Mouse (Mus musculus) forebrain, embryonic 10.5 days (tissue): ENCODE measurements around the gene Kl. TPM values are rescaled to one million over a fixed set of nuclear protein-coding genes. Genes with fewer than 3 reads are reported as not detected.

Experiments
- DNase-seq: peaks from one replicate; pipeline ENCODE4 v3.0.0-alpha.2; 2017; ENCODE audit warnings: low spot score; ENCODE audit errors: extremely low spot score
- H3K27ac ChIP-seq: fragments of 300-500 bp; sonication (generic); 2 replicates; pipeline ENCODE4 v1.5.1; 2016; ENCODE audit warnings: mild to moderate bottlenecking
- H3K27me3 ChIP-seq: fragments of 300-500 bp; sonication (generic); 2 replicates; pipeline ENCODE4 v1.6.1; 2016; ENCODE audit warnings: mild to moderate bottlenecking; ENCODE audit not compliant: poor library complexity, severe bottlenecking
- H3K36me3 ChIP-seq: fragments of 300-500 bp; sonication (generic); replicated peaks from 2 replicates; pipeline ENCODE4 v1.6.1; 2016; ENCODE audit warnings: mild to moderate bottlenecking, moderate library complexity
- H3K4me1 ChIP-seq: fragments of 300-500 bp; sonication (generic); 2 replicates; pipeline ENCODE4 v1.6.1; 2016
- H3K4me3 ChIP-seq: fragments of 300-500 bp; sonication (generic); 2 replicates; pipeline ENCODE4 v1.5.1; 2016; ENCODE audit warnings: mild to moderate bottlenecking, moderate library complexity
- H3K9me3 ChIP-seq: fragments of 300-500 bp; sonication (generic); 2 replicates; pipeline ENCODE4 v1.6.1; 2016; ENCODE audit warnings: mild to moderate bottlenecking, moderate library complexity
- WGBS: fragments of 180-500 bp; shearing (Covaris S2); methylation state at CpG from one replicate; pipeline ENCODE4 v1.1.7; 2016; 5-methylcytosine and 5-hydroxymethylcytosine counted together
- polyA plus RNA-seq: library from polyadenylated mRNA; unstranded; fragments of >200 nt; fragmentation: Nextera tagmentation; extraction: Ambion mirVana; gene quantifications from 2 replicates; pipeline ENCODE4 v1.2.1, GENCODE M21; 2016

Kl gene
- polyA plus RNA-seq = 0.05 TPM in 1 of 2 replicates, not detected in the other

DNA sequence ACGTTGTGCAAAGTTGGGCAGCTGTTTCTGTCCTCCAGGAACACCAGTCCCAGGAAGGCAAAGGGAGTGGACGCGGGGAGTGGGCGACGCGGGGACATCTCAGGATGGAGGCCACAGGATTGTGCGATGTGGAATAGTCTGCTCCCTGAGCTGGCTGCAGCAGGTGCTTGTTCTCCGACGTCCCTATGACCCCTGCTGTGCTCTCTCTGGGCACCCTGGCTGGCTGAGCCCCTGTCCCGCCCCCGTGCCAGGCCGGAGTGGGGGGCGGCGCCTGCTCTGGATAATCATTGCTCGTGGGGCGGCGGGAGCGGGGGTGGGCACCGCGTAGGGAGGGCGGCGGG, at the start of gene Kl:
Gene Kl, plus strand, starts transcription at position 280 of the 341 bp plus-strand sequence.
- no peak for DNase-seq
- Histone ChIP-seq H3K27me3 (peaks cover 46% of the 10 kb centered on the region), H3K36me3 (no peaks in the 10 kb centered on the region), H3K4me1 (peaks cover 16% of the 10 kb centered on the region), H3K4me3 (peak within 1 kb of the TSS; percentile 58), H3K27ac (peak within 1 kb of the TSS; percentile 64), H3K9me3 (no peaks in the 10 kb centered on the region)
- WGBS = under 1% methylated on average over 21 of the region's 22 CpGs

DNA sequence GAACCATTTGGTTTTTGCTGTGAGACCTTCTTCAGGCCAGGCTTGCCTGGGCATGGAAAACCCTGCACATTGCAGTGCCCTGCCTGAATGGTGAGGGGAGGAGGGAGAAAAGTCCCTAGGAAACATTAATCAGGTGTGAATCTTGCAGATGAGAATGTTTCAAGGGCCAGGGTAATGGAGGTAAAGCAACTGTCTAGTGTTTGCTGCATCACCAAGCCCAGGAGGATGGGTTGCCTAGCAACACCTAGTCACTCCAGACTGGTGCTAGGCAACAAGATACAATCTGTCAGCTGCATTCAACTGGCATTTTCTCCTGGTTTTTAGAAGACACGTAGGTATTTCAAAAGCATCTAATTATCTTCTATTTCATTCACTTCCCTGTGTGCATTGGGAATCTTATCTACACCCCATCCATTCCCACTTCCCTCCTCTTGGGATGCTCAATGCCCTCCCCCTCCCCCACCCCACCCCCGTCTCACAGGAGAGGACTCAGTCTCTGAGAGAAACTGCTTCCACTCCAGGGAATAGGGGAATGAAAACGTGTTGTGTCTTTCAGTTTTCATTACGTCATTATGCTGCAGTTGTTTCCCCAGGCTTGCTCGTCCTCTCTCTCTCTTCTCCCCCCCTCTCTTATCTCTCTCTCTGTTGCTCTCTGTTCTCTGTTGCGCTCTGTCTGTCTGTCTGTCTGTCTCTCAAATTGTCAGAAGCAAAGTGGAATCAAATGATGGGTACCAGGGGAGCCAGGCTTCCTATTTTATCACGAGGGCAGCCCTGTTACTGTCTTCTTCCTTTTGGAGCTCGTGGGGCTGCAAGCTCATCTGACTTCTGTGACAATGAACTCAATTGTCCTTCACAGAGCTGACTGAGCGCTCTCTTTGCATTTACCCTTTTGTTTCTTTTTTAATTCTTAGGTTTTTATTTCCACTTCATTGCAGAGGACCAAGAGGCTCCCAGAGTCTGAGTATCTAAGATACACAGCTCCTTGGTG, 46.1 kb upstream of the Kl start:
- Histone ChIP-seq H3K4me1 (peaks cover 21% of the 10 kb centered on the region), H3K27ac (peak overlapping the region; percentile 72; the same call in 1 of the 2 replicates), H3K27me3 (no peaks in the 10 kb centered on the region), H3K36me3 (no peaks in the 10 kb centered on the region), H3K4me3 (no peak overlapping the region), H3K9me3 (peaks cover 4% of the 10 kb centered on the region; the same call in 1 of the 2 replicates)
- peak; percentile 17 for DNase-seq
- 31% methylated on average over 9 of the region's 9 CpGs for WGBS

- Histone ChIP-seq H3K27me3 (no peaks in the 10 kb centered on the region), H3K27ac (0 out of 2 replicates have a peak overlapping the region, but pooled peaks have one; percentile 30), H3K4me3 (no peak overlapping the region), H3K9me3 (peaks cover 4% of the 10 kb centered on the region; the same call in 1 of the 2 replicates), H3K36me3 (no peaks in the 10 kb centered on the region), H3K4me1 (peaks cover 12% of the 10 kb centered on the region)
- no peak for DNase-seq
- 39% methylated on average over 2 of the region's 2 CpGs for WGBS
Observed at GRCm38 (mm10) chr5:150912156-150912555, 40.3 kb upstream of the Kl start.

DNA sequence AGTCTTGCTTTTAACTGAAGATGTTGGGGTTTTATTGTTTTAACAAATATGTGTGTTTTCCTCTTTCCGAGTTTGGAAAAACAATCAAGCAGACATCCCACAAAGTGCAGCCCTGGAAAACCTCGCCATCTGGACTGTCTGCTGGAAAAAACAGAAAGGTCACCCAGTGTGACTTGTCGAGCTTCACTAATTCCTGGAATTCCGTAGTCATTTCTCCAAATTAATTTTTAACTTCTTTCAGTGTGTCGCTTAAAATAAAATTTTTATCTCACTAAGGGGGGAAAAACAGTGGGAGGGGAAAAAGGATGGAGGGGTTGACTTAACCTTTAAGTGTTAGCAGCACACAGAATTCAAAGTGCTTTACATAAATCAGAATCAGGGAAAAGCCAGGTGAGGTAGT, 39.8 kb upstream of the Kl start:
- 50% methylated on average over 5 of the region's 5 CpGs for WGBS
- Histone ChIP-seq H3K9me3 (peaks cover 4% of the 10 kb centered on the region; the same call in 1 of the 2 replicates), H3K4me3 (no peak overlapping the region), H3K4me1 (peaks cover 10% of the 10 kb centered on the region), H3K27ac (no peak overlapping the region), H3K36me3 (no peaks in the 10 kb centered on the region), H3K27me3 (no peaks in the 10 kb centered on the region)
- no peak for DNase-seq

- no peak for DNase-seq
- H3K36me3 ChIP-seq = no peaks in the 10 kb centered on the region
Observed at GRCm38 (mm10) chr5:150915080-150916055, 37.0 kb upstream of the Kl start.

DNA sequence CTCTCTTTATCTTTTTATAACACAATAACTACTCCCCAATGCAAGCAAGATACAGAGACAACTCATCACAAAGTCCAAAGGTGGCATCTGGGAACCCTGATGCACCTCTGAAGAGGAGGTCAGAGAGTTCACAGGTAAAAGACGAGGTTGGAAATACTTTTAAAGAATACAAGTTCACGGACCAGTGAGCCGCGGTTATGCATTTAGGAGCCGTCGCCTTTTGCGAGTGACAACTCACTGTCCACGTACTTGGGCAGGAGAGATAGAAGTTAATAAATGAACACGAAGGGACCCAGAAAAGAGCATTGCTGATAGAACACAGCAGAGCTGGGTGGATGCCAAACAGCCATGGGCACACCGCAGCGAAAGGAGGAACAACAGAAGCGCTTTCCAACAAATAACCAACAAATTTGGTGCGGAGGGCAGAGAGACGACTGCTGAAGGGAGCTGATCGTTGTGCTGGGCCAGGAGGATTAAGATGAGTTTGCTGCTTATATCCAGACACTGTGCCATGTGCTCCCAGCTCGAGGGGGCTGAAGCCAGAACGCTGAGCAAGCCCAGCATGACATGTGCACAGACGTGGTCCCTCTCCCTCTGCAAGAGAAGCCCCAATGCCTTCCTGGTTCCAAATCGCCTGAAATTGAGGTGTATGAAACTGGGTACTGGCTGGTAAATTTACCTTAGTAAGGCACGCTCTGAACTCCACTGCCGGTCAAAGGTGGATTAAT, 35.1 kb upstream of the Kl start:
- WGBS = 90% methylated on average over 21 of the region's 21 CpGs
- Histone ChIP-seq H3K4me3 (no peak overlapping the region), H3K4me1 (peaks cover 5% of the 10 kb centered on the region), H3K27ac (no peak overlapping the region), H3K36me3 (no peaks in the 10 kb centered on the region), H3K9me3 (no peaks in the 10 kb centered on the region), H3K27me3 (no peaks in the 10 kb centered on the region)
- no peak for DNase-seq

More at GRCm38 (mm10) chr5:150915080-150916055, 37.0 kb upstream of the Kl start:
- Histone ChIP-seq H3K4me3 (no peak overlapping the region), H3K27ac (no peak overlapping the region), H3K4me1 (peaks cover 10% of the 10 kb centered on the region), H3K9me3 (no peaks in the 10 kb centered on the region), H3K27me3 (no peaks in the 10 kb centered on the region)
- 84% methylated on average over 4 of the region's 4 CpGs for WGBS

DNA sequence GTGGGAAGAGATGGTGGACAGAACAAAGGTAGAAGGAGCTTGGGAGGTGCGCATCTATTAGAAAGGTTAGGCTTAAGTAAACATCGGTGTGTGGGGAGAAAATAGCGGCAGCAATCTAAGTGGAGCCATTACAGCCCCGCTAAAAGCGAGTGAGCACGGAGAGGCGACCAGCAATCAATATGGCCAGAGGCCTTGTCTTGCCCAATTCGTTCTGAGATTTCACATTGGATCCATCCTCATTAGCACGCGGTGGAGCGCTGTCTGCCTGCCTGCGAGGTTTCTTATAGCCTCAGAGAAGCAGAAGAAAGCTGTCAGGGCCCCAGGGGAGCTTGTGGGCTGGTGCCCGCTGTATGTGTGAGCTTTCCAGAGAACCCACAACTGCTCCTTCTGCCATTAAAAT, 33.8 kb upstream of the Kl start:
- no peaks in the 10 kb centered on the region for H3K36me3 ChIP-seq
- no peaks in the 10 kb centered on the region for H3K9me3 ChIP-seq
- no peak overlapping the region for H3K4me3 ChIP-seq
- DNase-seq = no peak
- H3K27ac ChIP-seq = no peak overlapping the region
- WGBS = 91% methylated on average over 13 of the region's 13 CpGs
- peaks cover 4% of the 10 kb centered on the region; the same call in 1 of the 2 replicates for H3K4me1 ChIP-seq
- no peaks in the 10 kb centered on the region for H3K27me3 ChIP-seq

- Histone ChIP-seq H3K36me3 (no peaks in the 10 kb centered on the region), H3K4me3 (no peak overlapping the region), H3K4me1 (no peaks in the 10 kb centered on the region), H3K27ac (no peak overlapping the region), H3K9me3 (no peaks in the 10 kb centered on the region), H3K27me3 (no peaks in the 10 kb centered on the region)
- WGBS = 83% methylated on average over 4 of the region's 4 CpGs
- DNase-seq = no peak
Observed at GRCm38 (mm10) chr5:150919269-150919668, 33.1 kb upstream of the Kl start.

- Histone ChIP-seq H3K27me3 (no peaks in the 10 kb centered on the region), H3K4me1 (no peaks in the 10 kb centered on the region), H3K9me3 (no peaks in the 10 kb centered on the region), H3K4me3 (no peak overlapping the region), H3K27ac (no peak overlapping the region), H3K36me3 (no peaks in the 10 kb centered on the region)
- 56% methylated on average over 2 of the region's 2 CpGs for WGBS
- no peak for DNase-seq
Observed at GRCm38 (mm10) chr5:150919961-150920360, 32.4 kb upstream of the Kl start.

DNA sequence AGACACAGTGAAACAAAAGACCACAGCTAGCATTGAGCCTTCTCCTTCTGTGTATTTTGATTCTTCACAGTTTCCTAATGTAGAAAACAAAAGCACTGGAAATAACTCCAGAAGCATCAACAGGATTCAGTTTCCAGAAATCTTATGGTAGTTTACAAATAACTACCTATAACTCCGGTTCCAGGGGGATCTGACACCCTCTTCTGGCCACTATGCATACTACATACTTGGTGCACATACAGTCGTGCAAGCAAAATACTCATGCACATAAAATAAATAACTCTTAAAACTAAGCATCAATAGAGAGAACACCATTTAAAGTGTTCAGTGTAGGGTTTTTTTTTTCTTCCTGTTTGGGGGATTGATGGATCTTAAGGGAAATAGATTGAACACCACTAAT, 23.0 kb upstream of the Kl start:
- 83% methylated on average over 2 of the region's 2 CpGs for WGBS
- no peak overlapping the region for H3K27ac ChIP-seq

DNA sequence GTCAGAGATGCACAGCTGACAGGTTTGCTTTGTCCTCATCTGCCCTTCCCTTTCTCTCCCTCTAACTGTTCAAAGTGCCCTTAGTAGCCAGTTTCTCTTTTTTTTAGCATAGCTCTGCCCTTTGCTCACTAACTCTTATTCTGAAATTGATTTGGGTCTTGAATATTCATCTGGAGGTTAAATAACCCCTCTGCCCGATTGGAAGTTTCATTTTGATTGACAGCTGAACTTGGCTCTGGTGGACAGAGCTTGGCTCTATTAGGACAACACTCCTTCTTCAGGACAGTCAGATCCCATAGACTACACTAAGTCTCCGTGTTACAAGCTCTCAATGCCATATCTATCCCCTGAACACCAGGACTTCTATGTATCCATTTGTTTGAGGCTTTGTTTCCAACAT, 19.8 kb upstream of the Kl start:
- H3K36me3 ChIP-seq = no peaks in the 10 kb centered on the region
- no peak overlapping the region for H3K4me3 ChIP-seq
- H3K27ac ChIP-seq = no peak overlapping the region
- H3K9me3 ChIP-seq = no peaks in the 10 kb centered on the region
- H3K27me3 ChIP-seq = no peaks in the 10 kb centered on the region
- 87% methylated on average over 2 of the region's 2 CpGs for WGBS
- H3K4me1 ChIP-seq = no peaks in the 10 kb centered on the region
- DNase-seq = no peak

More for the DNA sequence above, 23.0 kb upstream of the Kl start:
- Histone ChIP-seq H3K4me1 (no peaks in the 10 kb centered on the region), H3K36me3 (no peaks in the 10 kb centered on the region), H3K9me3 (no peaks in the 10 kb centered on the region), H3K27me3 (no peaks in the 10 kb centered on the region), H3K4me3 (no peak overlapping the region)
- DNase-seq = no peak

DNA sequence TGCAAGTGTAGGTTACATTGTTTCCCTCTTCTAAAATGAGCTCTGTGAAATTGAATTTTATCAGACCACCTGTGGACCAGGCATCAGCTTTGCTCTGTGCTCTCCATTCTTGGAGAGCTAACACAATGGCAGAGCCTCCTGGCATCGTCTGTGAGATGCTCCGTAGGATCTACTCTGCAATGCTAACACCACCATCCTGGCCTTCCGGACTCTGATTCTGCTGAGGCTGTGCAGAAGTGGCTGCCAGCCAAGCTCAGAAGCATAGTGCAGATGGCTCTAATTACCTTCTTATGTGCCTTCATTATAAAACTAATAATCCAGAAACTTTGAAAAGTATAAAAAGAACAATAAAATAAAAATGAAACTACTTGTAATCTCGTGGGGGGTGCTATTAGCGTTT, 16.2 kb upstream of the Kl start:
- no peak for DNase-seq
- WGBS = 69% methylated on average over 5 of the region's 5 CpGs
- no peaks in the 10 kb centered on the region for H3K27me3 ChIP-seq
- no peaks in the 10 kb centered on the region for H3K4me1 ChIP-seq
- no peaks in the 10 kb centered on the region for H3K9me3 ChIP-seq
- no peaks in the 10 kb centered on the region for H3K36me3 ChIP-seq
- no peak overlapping the region for H3K4me3 ChIP-seq
- H3K27ac ChIP-seq = no peak overlapping the region
